Mouse (Mus musculus) lung, adult 2 months (tissue): ENCODE measurements around the gene Npw. TPM values are rescaled to one million over a fixed set of nuclear protein-coding genes. Genes with fewer than 3 reads are reported as not detected.

ENCODE experiments used
- DNase-seq: peaks from one replicate; pipeline ENCODE4 v3.0.0; 2022
- H3K4me1 ChIP-seq: fragments of 200-500 bp; 2 replicates; pipeline ENCODE4 v1.6.1; 2011; ENCODE audit warnings: low read length; ENCODE audit not compliant: control insufficient read depth, insufficient read depth
- H3K4me3 ChIP-seq: fragments of 200-500 bp; replicated peaks from 2 replicates; pipeline ENCODE3; 2011; ENCODE audit warnings: low read depth, mild to moderate bottlenecking, control low read depth, low read length; ENCODE audit errors: extremely low read depth
- CTCF ChIP-seq: fragments of 200-500 bp; IDR thresholded peaks from 2 replicates; pipeline ENCODE4 v1.5.1; 2011; ENCODE audit warnings: mild to moderate bottlenecking, low read length, control low read depth; ENCODE audit not compliant: insufficient read depth
- POLR2A ChIP-seq: fragments of 200-500 bp; IDR thresholded peaks from 2 replicates; pipeline ENCODE4 v1.6.1; 2011; ENCODE audit warnings: low read depth, mild to moderate bottlenecking, control low read depth, low read length, borderline replicate concordance; ENCODE audit errors: extremely low read depth
- WGBS: fragments of 180-500 bp; shearing (Covaris S2); methylation state at CpG from one replicate; pipeline ENCODE4 v1.1.7; 2018; 5-methylcytosine and 5-hydroxymethylcytosine counted together
- polyA plus RNA-seq: library from polyadenylated mRNA; depleted of rRNA; stranded (reverse); fragments of >200 nt; gene quantifications from 2 replicates; pipeline ENCODE4 v1.2.3, GENCODE M21; 2012

Npw gene
- polyA plus RNA-seq, 1 experiment: 77.9 TPM

- DNase-seq: no peak
- Histone ChIP-seq H3K4me3 (peak overlapping the region; percentile 64), H3K4me1 (peaks cover 2% of the 10 kb centered on the region)
- no peak for TF ChIP-seq POLR2A
- no peak for TF ChIP-seq CTCF
- WGBS: 11% methylated on average over 51 of the region's 51 CpGs
Measured at GRCm38 (mm10) chr17:24695326-24696010, 37.2 kb upstream of the Npw start.

DNA sequence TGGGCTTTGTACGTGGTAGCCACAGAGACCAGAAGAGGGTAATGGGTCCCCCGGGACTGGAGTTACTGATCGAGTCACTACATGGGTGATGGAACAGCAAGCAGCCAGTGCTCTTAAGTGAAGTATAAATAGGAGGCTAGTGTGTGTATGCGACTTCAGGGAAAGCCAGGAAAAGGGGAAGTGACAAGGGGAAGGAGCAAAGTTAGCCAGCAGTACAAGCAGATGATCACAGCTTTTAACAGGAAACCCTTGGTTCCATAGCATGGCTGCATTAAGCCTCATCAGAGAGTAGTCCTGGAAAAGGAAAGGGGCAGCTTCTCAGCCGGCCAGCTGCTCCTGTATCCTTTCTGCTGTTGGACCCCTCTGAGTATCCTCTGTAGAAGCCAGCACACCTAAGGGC is 34.1 kb upstream of the Npw start:
- TF ChIP-seq CTCF (no peak), POLR2A (no peak)
- DNase-seq: no peak
- peaks cover 4% of the 10 kb centered on the region for H3K4me1 ChIP-seq
- no peak overlapping the region for H3K4me3 ChIP-seq
- 70% methylated on average over 5 of the region's 5 CpGs for WGBS

DNA sequence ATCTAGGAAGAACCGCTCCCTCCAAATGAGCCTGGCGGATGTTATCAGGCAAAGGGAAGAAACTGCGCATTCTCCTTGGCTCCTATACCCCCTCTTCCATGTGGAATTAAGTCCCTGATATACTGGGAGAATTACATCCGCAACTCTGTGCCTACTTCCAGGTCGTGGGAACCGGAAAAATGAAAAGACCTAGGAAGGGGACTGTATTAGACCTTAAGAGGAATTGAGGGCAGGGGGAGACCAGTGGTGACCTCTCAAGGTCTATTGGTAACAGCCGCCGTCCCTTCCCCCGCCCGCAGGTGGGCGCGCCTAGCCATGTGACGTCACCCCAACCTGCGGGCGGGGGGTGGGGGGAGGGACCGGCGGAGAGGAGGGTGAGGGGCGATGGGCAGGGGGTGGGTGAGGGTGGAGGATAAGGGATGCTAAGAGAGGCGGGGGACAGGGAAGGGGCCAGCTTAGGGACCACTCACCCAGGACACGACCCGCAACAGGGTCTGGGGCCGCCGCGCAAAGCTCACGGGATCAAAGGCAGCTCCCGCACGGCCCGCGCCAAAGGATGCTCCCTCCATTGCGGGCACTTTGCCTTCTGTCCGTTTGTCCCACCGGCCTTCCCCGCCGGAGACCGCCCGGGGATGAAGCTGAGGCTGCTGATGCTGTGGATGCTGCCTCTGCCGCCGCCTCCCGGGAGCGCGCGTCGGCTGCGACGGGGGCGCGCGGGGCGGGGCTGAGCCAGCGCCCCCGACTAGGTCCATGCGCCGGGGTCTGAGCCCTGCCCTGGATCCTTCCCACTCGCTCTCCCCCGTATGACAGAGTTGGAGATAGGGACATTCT is 31.2 kb upstream of the Npw start, which contains the start of gene Syngr3:
TSS of gene Syngr3 (minus strand) at position 705 of the 831 bp plus-strand sequence.
- no peak within 1 kb of the TSS for H3K4me3 ChIP-seq
- DNase-seq: no peak
- peaks cover 4% of the 10 kb centered on the region; the same call in 1 of the 2 replicates for H3K4me1 ChIP-seq
- 1% methylated on average over 54 of the region's 55 CpGs for WGBS
- TF ChIP-seq CTCF (no peak), POLR2A (no peak)

- Histone ChIP-seq H3K4me1 (peaks cover 4% of the 10 kb centered on the region; the same call in 1 of the 2 replicates), H3K4me3 (peak overlapping the region; percentile 31)
- TF ChIP-seq POLR2A (no peak), CTCF (no peak)
- 21% methylated on average over 23 of the region's 23 CpGs for WGBS
- no peak for DNase-seq
Measured at GRCm38 (mm10) chr17:24687599-24687998, 29.3 kb upstream of the Npw start.

DNA sequence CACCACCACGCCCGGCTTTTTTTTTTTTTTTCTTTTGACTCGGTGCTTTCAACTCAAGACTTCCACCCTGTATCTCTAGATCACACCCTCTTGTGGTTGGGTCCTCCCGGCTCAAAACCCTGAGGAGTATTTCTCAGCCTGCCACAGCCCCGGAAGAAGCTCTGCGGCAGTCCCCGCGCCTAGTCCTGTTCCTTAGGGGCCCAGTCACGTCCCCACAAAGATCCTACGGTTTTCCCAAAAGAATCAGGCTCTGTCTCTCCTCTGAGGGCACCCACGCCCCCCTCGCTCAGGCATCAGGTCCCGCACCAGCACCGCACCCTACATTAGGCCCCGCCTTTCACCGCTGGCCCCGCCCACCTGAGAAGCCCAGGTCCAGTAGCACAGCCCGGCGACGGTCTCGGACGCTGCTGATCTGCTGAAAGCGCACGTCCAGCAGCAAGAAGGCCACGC is 28.9 kb upstream of the Npw start:
- Histone ChIP-seq H3K4me1 (peaks cover 4% of the 10 kb centered on the region; the same call in 1 of the 2 replicates), H3K4me3 (peak overlapping the region; percentile 31)
- no peak for TF ChIP-seq CTCF
- no peak for TF ChIP-seq POLR2A
- peak; percentile 67 for DNase-seq
- WGBS: 2% methylated on average over 25 of the region's 25 CpGs

- DNase-seq: no peak
- TF ChIP-seq CTCF (no peak), POLR2A (no peak)
- 36% methylated on average over 16 of the region's 16 CpGs for WGBS
- no peak overlapping the region for H3K4me3 ChIP-seq
- peaks cover 4% of the 10 kb centered on the region; the same call in 1 of the 2 replicates for H3K4me1 ChIP-seq
Measured at GRCm38 (mm10) chr17:24686514-24686913, 28.3 kb upstream of the Npw start.

GRCm38 (mm10) chr17:24677500-24678080 is 19.3 kb upstream of the Npw start:
- 92% methylated on average over 24 of the region's 24 CpGs for WGBS
- H3K4me1 ChIP-seq: 0 out of 2 replicates have a peak, but pooled peaks cover 5% of the 10 kb centered on the region
- DNase-seq: no peak
- TF ChIP-seq CTCF (no peak), POLR2A (no peak)
- no peak overlapping the region for H3K4me3 ChIP-seq

DNA sequence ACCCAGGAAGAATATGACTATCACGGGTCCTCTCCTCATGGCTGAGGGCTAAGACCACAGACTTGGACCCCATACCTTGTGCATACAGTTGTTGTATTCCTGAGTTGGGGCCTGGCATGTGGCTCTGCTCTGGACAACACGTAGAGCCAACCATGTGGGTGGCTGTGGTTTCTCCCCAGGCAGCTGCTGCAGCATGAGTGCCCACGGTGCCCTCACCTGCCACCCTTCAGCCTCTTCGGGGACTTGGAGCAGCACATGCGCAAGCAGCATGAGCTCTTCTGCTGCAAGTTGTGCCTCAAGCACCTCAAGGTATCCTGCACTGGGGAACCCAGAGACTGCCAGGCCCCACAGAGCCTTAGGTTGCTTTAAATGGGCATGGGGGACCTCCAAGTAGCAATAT is 18.6 kb upstream of the Npw start:
- no peak for DNase-seq
- peaks cover 7% of the 10 kb centered on the region; the same call in 1 of the 2 replicates for H3K4me1 ChIP-seq
- WGBS: 91% methylated on average over 5 of the region's 5 CpGs
- TF ChIP-seq POLR2A (no peak), CTCF (no peak)
- no peak overlapping the region for H3K4me3 ChIP-seq

DNA sequence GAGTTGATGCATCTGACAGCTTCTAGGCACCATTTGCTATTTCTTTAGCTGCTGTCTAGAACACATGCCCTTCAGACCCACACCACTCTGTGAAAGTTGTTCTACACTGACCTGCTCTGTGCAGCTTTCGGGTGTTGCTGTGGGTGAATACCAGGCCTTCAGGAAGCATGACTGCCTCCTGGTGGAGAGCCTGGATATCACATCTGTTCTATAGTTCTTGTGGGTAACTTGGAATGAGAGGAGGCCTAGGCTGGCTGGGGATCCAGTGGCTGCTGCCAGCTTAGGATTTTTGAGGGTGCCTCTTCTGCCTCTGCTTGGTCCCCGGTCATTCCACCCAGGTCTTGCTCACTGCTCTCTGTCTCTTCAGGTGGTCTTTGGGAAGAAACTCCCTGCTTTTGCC is 17.9 kb upstream of the Npw start:
- H3K4me1 ChIP-seq: peaks cover 7% of the 10 kb centered on the region; the same call in 1 of the 2 replicates
- DNase-seq: peak; percentile 67
- 52% methylated on average over 2 of the region's 2 CpGs for WGBS
- no peak overlapping the region for H3K4me3 ChIP-seq
- TF ChIP-seq CTCF (peak; percentile 81), POLR2A (no peak)

DNA sequence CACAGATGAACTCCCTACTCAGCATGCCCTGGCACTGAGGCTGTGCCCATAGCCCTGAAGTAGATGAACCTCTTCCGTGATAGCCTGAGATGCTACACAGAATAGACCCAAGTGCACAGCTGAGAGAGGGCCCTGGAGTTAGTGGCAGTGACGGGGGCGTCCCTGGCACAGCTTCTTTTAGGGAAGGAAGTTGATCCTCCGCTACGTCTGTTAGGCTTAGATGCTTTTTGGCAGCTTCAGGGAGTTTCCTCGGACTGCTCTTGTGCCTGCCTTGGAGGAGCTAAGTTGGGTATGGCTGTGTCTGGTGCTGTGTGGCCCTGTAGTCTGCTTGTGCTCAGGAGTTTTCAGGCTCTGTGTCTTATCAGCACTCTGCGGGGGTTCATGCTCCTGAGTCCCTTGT is 16.0 kb upstream of the Npw start:
- Histone ChIP-seq H3K4me1 (peaks cover 14% of the 10 kb centered on the region), H3K4me3 (no peak overlapping the region)
- no peak for TF ChIP-seq POLR2A
- no peak for TF ChIP-seq CTCF
- DNase-seq: no peak
- whole genome bisulfite sequencing: 48% methylated on average over 7 of the region's 7 CpGs
